Mouse (Mus musculus): ENCODE measurements around the gene Pheta1.

GRCm38 (mm10) chr5:121815867-121816380 is 32.9 kb upstream of the Pheta1 start:
- no peak for TF ChIP-seq CTCF (IDR thresholded peaks at IDR 0.05; ENCODE audit: low read depth)
- TF ChIP-seq EP300 (IDR thresholded peaks at IDR 0.05; ENCODE audit: low read depth), result no peak
